Mouse (Mus musculus): ENCODE measurements at regions not wholly inside any gene's neighbourhood (a gene's known extent, or its start where the extent isn't known, plus 50 kb on each side); places are given as distances from the start of the nearest gene placed in this dataset.
A peak's percentile ranks its signal among the peaks of the same experiment; 100 is the strongest.

- no peaks in the 10 kb centered on the region for H3K4me1 ChIP-seq (ENCODE audit: insufficient read depth)
- H3K27ac ChIP-seq (ENCODE audit: low read depth, low read length) = no peak overlapping the region
- H3K9ac ChIP-seq = no peak overlapping the region
- no peak for DNase-seq
- H3K27me3 ChIP-seq (ENCODE audit: insufficient read depth, low read length) = no peaks in the 10 kb centered on the region
- no peaks in the 10 kb centered on the region for H3K9me3 ChIP-seq (ENCODE audit: low read length)
- WGBS = 88% methylated on average over 4 of the region's 4 CpGs
- no peak overlapping the region for H3K4me3 ChIP-seq (ENCODE audit: low read depth, low read length)
- peak; percentile 38 for TF ChIP-seq CTCF (IDR thresholded peaks at IDR 0.05; ENCODE audit: low read depth)
- no peak for ATAC-seq
- no peak overlapping the region for H3K4me2 ChIP-seq (ENCODE audit: low read depth)
- no peaks in the 10 kb centered on the region for H3K36me3 ChIP-seq (ENCODE audit: insufficient read depth)
Measured at GRCm38 (mm10) chr2:51542272-51542671, 85.0 kb upstream of the Tas2r134 start.

GRCm38 (mm10) chr2:51532709-51533414, 94.4 kb upstream of the Tas2r134 start:
- no peaks in the 10 kb centered on the region for H3K36me3 ChIP-seq (ENCODE audit: insufficient read depth)
- DNase-seq = no peak
- H3K4me2 ChIP-seq (ENCODE audit: low read depth) = no peak overlapping the region
- no peak for ATAC-seq
- no peak overlapping the region for H3K9ac ChIP-seq
- H3K4me1 ChIP-seq (ENCODE audit: insufficient read depth) = 0 out of 2 replicates have a peak, but pooled peaks cover 4% of the 10 kb centered on the region
- no peak overlapping the region for H3K27ac ChIP-seq (ENCODE audit: low read depth, low read length)
- 78% methylated on average over 11 of the region's 11 CpGs for WGBS
- TF ChIP-seq CTCF (IDR thresholded peaks at IDR 0.05; ENCODE audit: low read depth) = no peak
- H3K9me3 ChIP-seq (ENCODE audit: low read length) = no peaks in the 10 kb centered on the region
- no peaks in the 10 kb centered on the region for H3K27me3 ChIP-seq (ENCODE audit: insufficient read depth, low read length)
- H3K4me3 ChIP-seq (ENCODE audit: low read depth, low read length) = no peak overlapping the region

- 53% methylated on average over 10 of the region's 10 CpGs for WGBS
- Histone ChIP-seq H3K4me2 (ENCODE audit: low read depth) (no peak overlapping the region), H3K27ac (ENCODE audit: low read depth, low read length) (no peak overlapping the region), H3K27me3 (ENCODE audit: insufficient read depth, low read length) (no peaks in the 10 kb centered on the region), H3K4me1 (ENCODE audit: insufficient read depth) (0 out of 2 replicates have a peak, but pooled peaks cover 4% of the 10 kb centered on the region), H3K9ac (no peak overlapping the region), H3K36me3 (ENCODE audit: insufficient read depth) (no peaks in the 10 kb centered on the region), H3K4me3 (ENCODE audit: low read depth, low read length) (no peak overlapping the region), H3K9me3 (ENCODE audit: low read length) (no peaks in the 10 kb centered on the region)
- TF ChIP-seq CTCF (IDR thresholded peaks at IDR 0.05; ENCODE audit: low read depth) = no peak
- DNase-seq (no peak), ATAC-seq (no peak)
Measured at GRCm38 (mm10) chr2:51531106-51531839, 96.0 kb upstream of the Tas2r134 start.

DNA sequence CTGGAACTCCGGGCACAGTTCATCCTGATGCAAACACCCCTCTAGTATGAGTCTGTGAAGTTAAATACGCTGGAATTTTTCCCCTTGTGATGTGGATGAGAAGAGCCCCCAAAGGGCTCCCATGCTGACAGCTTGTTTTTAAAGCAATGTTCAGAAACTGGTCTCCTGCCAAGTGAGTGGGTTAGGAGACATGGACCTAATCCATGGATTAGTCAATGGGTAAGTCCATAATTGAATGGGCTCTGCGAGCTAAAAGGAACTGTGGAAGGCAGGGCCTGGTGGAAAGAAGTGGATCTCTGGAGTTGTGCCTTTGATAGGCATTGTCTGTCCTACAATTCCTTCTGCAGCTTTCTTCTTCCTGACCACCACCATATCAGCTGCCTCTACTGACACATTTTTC, 104.5 kb upstream of the Tas2r134 start:
- no peak for TF ChIP-seq CTCF (IDR thresholded peaks at IDR 0.05; ENCODE audit: low read depth)

GRCm38 (mm10) chr2:51509220-51510011, 117.9 kb upstream of the Tas2r134 start:
- Histone ChIP-seq H3K4me1 (ENCODE audit: insufficient read depth) (no peaks in the 10 kb centered on the region), H3K9me3 (ENCODE audit: low read length) (no peaks in the 10 kb centered on the region), H3K4me3 (ENCODE audit: low read depth, low read length) (no peak overlapping the region), H3K36me3 (ENCODE audit: insufficient read depth) (no peaks in the 10 kb centered on the region), H3K9ac (no peak overlapping the region), H3K27me3 (ENCODE audit: insufficient read depth, low read length) (no peaks in the 10 kb centered on the region), H3K4me2 (ENCODE audit: low read depth) (no peak overlapping the region), H3K27ac (ENCODE audit: low read depth, low read length) (no peak overlapping the region)
- TF ChIP-seq CTCF (IDR thresholded peaks at IDR 0.05; ENCODE audit: low read depth) = no peak
- ATAC-seq (no peak), DNase-seq (no peak)
- WGBS = 85% methylated on average over 8 of the region's 8 CpGs

More for the DNA sequence above, 104.5 kb upstream of the Tas2r134 start:
- Histone ChIP-seq H3K4me2 (ENCODE audit: low read depth) (no peak overlapping the region), H3K36me3 (ENCODE audit: insufficient read depth) (no peaks in the 10 kb centered on the region), H3K27ac (ENCODE audit: low read depth, low read length) (no peak overlapping the region), H3K4me3 (ENCODE audit: low read depth, low read length) (no peak overlapping the region), H3K9ac (no peak overlapping the region), H3K27me3 (ENCODE audit: insufficient read depth, low read length) (no peaks in the 10 kb centered on the region), H3K4me1 (ENCODE audit: insufficient read depth) (no peaks in the 10 kb centered on the region), H3K9me3 (ENCODE audit: low read length) (no peaks in the 10 kb centered on the region)
- ATAC-seq = no peak
- WGBS = 64% methylated on average over 3 of the region's 3 CpGs
- DNase-seq = no peak

GRCm38 (mm10) chr2:51497896-51498295, 129.4 kb upstream of the Tas2r134 start:
- H3K27ac ChIP-seq (ENCODE audit: low read depth, low read length) = no peak overlapping the region
- no peak overlapping the region for H3K4me3 ChIP-seq (ENCODE audit: low read depth, low read length)
- no peak for TF ChIP-seq CTCF (IDR thresholded peaks at IDR 0.05; ENCODE audit: low read depth)
- no peaks in the 10 kb centered on the region for H3K36me3 ChIP-seq (ENCODE audit: insufficient read depth)
- no peaks in the 10 kb centered on the region for H3K27me3 ChIP-seq (ENCODE audit: insufficient read depth, low read length)
- ATAC-seq (no peak), DNase-seq (no peak)
- H3K4me1 ChIP-seq (ENCODE audit: insufficient read depth) = no peaks in the 10 kb centered on the region
- WGBS = 87% methylated on average over 2 of the region's 2 CpGs
- no peaks in the 10 kb centered on the region for H3K9me3 ChIP-seq (ENCODE audit: low read length)
- no peak overlapping the region for H3K9ac ChIP-seq
- H3K4me2 ChIP-seq (ENCODE audit: low read depth) = no peak overlapping the region

Measured in forebrain, postnatal 0 days (tissue).